Mouse (Mus musculus) ES-Bruce4 (cell line): ENCODE data around the gene Myo1h.

Experiments used
- CTCF ChIP-seq: IDR thresholded peaks from one replicate; pipeline ENCODE4 v1.8.1; 2011; ENCODE audit warnings: low read depth, low read length
- EP300 ChIP-seq: IDR thresholded peaks from 2 replicates; pipeline ENCODE4 v1.6.1; 2011; ENCODE audit warnings: low read depth, low read length; ENCODE audit not compliant: insufficient read depth
- POLR2A ChIP-seq: IDR thresholded peaks from one replicate; pipeline ENCODE4 v1.8.1; 2011; ENCODE audit warnings: low read length; ENCODE audit not compliant: insufficient read depth

DNA sequence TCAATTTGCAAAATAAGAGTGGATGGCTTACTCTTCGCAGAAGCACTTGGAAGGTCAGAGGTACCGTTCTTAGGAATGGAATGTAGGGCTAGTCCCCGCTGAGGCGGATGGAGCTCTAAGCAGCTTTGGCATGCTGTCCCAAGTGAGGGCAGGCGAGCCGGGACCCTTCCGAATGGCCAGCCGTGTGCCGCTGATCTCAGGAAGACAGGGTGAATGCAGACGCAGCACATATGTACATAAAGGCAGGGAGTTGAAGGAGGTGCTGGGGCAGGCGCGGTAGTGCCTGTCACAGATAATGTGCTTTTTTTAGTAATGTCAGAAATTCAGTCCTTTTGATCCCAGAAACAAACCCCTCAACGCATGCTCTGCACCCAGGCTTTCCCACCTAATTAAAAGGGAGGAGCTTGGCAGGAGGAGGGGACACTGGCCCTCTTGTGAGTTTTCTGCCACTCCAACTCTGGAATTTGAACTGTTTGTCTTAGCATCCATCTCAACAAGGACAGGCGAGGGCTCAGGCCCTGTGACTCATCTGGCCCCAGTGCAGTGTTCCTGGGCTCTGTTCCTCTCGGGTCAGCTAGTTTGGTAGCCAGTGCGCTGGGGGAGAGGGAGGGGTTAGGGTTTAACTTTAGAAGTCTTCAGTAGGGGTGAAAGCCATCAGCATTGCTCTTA, 124.2 kb downstream of the Myo1h start:
- TF ChIP-seq CTCF = no peak
- no peak for TF ChIP-seq POLR2A
- TF ChIP-seq EP300 = no peak
